Mouse (Mus musculus) intestine, embryonic 15.5 days (tissue): Measurements from ENCODE around the gene Umodl1. TPM values are rescaled to one million over a fixed set of nuclear protein-coding genes. Genes with fewer than 3 reads are reported as not detected.

ENCODE experiments used
- ATAC-seq: fragments of 200-750 bp; cut with Nextera tagmentation; 2 replicates; pipeline ENCODE4 v1.8.0; 2017; ENCODE audit warnings: moderate TSS enrichment, moderate library complexity
- H3K27ac ChIP-seq: fragments of 300-500 bp; sonication (generic); 2 replicates; pipeline ENCODE4 v1.5.1; 2015; ENCODE audit warnings: mild to moderate bottlenecking, inconsistent platforms
- H3K27me3 ChIP-seq: fragments of 300-500 bp; sonication (generic); replicated peaks from 2 replicates; pipeline ENCODE4 v1.6.1; 2015; ENCODE audit warnings: inconsistent platforms
- H3K36me3 ChIP-seq: fragments of 300-500 bp; sonication (generic); 2 replicates; pipeline ENCODE4 v1.6.1; 2015; ENCODE audit warnings: inconsistent platforms
- H3K4me1 ChIP-seq: fragments of 300-500 bp; sonication (generic); replicated peaks from 2 replicates; pipeline ENCODE4 v1.6.1; 2015; ENCODE audit warnings: inconsistent platforms
- H3K4me2 ChIP-seq: fragments of 300-500 bp; sonication (generic); replicated peaks from 2 replicates; pipeline ENCODE4 v1.6.1; 2015; ENCODE audit warnings: mild to moderate bottlenecking, inconsistent platforms
- H3K4me3 ChIP-seq: fragments of 300-500 bp; sonication (generic); replicated peaks from 2 replicates; pipeline ENCODE4 v1.5.1; 2015; ENCODE audit warnings: inconsistent platforms
- H3K9ac ChIP-seq: fragments of 300-500 bp; sonication (generic); 2 replicates; pipeline ENCODE4 v1.6.1; 2015; ENCODE audit warnings: inconsistent platforms
- H3K9me3 ChIP-seq: fragments of 300-500 bp; sonication (generic); 2 replicates; pipeline ENCODE4 v1.6.1; 2016; ENCODE audit warnings: inconsistent platforms
- WGBS: fragments of 180-500 bp; shearing (Covaris S2); methylation state at CpG from one replicate; pipeline ENCODE4 v1.1.7; 2015; 5-methylcytosine and 5-hydroxymethylcytosine counted together
- polyA plus RNA-seq: library from polyadenylated mRNA; unstranded; fragments of >200 nt; fragmentation: Nextera tagmentation; extraction: Ambion mirVana; gene quantifications from 2 replicates; pipeline ENCODE4 v1.2.1, GENCODE M21; 2015

The Umodl1 gene
- polyA plus RNA-seq, 1 experiment from 2014 or later = 0.06 TPM

- Histone ChIP-seq H3K27me3 (peaks cover 23% of the 10 kb centered on the region), H3K36me3 (no peaks in the 10 kb centered on the region), H3K9ac (peak within 1 kb of the TSS; percentile 43), H3K27ac (peak within 1 kb of the TSS; percentile 32), H3K4me3 (peak within 1 kb of the TSS; percentile 50), H3K9me3 (no peaks in the 10 kb centered on the region), H3K4me1 (peaks cover 21% of the 10 kb centered on the region), H3K4me2 (peak within 1 kb of the TSS; percentile 90)
- 2% methylated on average over 49 of the region's 49 CpGs for WGBS
- ATAC-seq = peak; percentile 85
Observed at GRCm38 (mm10) chr17:31057151-31057890, 102.9 kb downstream of the Umodl1 start, which contains the start of gene Abcg1. Abcg1 (plus strand) TSS chr17:31057675.

DNA sequence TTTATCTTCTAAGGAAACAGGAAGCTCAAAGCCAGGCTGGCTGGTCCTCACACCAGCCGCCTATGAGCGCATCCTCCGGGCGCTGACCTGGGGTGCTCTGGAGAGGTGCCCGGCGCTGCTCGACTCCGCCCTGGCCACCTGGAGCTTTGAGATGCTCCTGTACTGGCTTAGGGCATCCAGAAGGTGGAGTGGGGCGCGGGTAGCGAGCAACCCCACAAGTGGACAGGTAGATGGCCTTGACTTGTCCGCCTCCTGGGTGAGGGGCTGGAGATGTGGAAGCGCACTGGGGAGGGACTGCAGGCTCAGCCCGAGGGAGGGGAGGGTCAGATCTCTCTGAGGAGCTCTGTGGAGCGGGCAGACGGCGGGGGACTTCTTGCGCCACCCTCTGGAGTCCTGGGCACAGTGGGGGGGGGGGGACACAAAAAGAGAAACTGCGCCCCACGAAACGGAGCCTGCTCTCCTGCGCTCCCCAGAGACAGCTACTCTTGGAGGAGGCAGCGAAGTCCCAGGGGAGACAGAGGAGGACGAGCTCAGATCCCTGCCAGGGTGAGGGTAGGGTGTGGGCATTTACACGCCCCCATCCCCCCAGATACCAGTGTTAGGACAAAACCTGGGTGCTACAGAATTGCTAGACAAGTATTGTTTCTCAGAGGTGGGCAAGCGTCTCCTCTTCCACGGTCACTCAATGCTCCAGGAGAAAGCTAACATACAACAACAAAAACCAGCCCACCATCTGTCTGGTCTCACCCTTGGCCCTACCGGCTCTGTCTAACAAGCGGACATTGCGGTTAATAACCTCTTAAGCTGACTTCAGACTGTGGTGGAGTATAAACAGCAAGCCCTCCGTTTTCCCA is 103.7 kb downstream of the Umodl1 start:
- no peaks in the 10 kb centered on the region for H3K9me3 ChIP-seq
- H3K4me2 ChIP-seq = peak overlapping the region; percentile 90

DNA sequence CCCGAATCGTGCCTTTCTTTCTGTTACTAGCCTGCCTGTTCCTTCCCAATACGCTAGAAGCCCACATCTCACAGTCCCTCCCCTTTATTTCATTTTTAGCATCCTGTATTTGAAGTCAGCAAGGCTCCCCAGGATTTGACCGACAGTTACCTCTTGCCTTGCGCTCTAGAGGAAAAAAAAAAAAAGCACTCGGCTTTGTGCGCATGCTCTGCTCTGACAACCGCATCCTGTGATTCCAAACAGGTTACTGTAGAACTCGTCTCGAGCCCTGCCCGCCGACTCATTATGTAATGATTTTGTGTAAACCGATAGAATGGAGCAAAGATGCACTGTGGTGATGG is 104.3 kb downstream of the Umodl1 start:
- H3K4me2 ChIP-seq = peak overlapping the region; percentile 90
- H3K27ac ChIP-seq = peak overlapping the region; percentile 32; the same call in 1 of the 2 replicates
- peak overlapping the region; percentile 50 for H3K4me3 ChIP-seq
- no peaks in the 10 kb centered on the region for H3K9me3 ChIP-seq
- no peak for ATAC-seq
- peaks cover 21% of the 10 kb centered on the region for H3K4me1 ChIP-seq
- H3K9ac ChIP-seq = peak overlapping the region; percentile 31; the same call in 1 of the 2 replicates
- peaks cover 23% of the 10 kb centered on the region for H3K27me3 ChIP-seq
- H3K36me3 ChIP-seq = no peaks in the 10 kb centered on the region
- 2% methylated on average over 13 of the region's 13 CpGs for WGBS

More for the DNA sequence above, 103.7 kb downstream of the Umodl1 start:
- Histone ChIP-seq H3K4me1 (peaks cover 21% of the 10 kb centered on the region), H3K27ac (peak overlapping the region; percentile 32), H3K4me3 (peak overlapping the region; percentile 50), H3K36me3 (no peaks in the 10 kb centered on the region), H3K9ac (peak overlapping the region; percentile 43), H3K27me3 (peaks cover 23% of the 10 kb centered on the region)
- WGBS = 2% methylated on average over 31 of the region's 31 CpGs
- ATAC-seq = peak; percentile 56

- no peak overlapping the region for H3K4me3 ChIP-seq
- peaks cover 21% of the 10 kb centered on the region for H3K4me1 ChIP-seq
- H3K27me3 ChIP-seq = peaks cover 23% of the 10 kb centered on the region
- ATAC-seq = no peak
- H3K4me2 ChIP-seq = no peak overlapping the region
- H3K27ac ChIP-seq = no peak overlapping the region; the same call in 1 of the 2 replicates
- H3K9ac ChIP-seq = no peak overlapping the region
- no peaks in the 10 kb centered on the region for H3K9me3 ChIP-seq
- H3K36me3 ChIP-seq = no peaks in the 10 kb centered on the region
- 53% methylated on average over 4 of the region's 4 CpGs for WGBS
Observed at GRCm38 (mm10) chr17:31060196-31060587, 105.8 kb downstream of the Umodl1 start.

Other genes with a start within 250 kb of the Umodl1 start
- 0.32 and 0.44 TPM in 2 replicates for gene Glp1r, start 52.8 kb upstream of the Umodl1 start, polyA plus RNA-seq
- gene Abcg1, start 103.0 kb downstream of the Umodl1 start, polyA plus RNA-seq = 5.8 and 6.2 TPM in 2 replicates
- gene Tff3, start 175.0 kb downstream of the Umodl1 start, polyA plus RNA-seq = 710 and 905 TPM in 2 replicates
- 2.5 and 7.8 TPM in 2 replicates for gene Tff2, start 189.6 kb downstream of the Umodl1 start, polyA plus RNA-seq
- gene Tff1, start 210.6 kb downstream of the Umodl1 start, polyA plus RNA-seq = 5.2 and 5.8 TPM in 2 replicates
- gene Tmprss3, start 244.3 kb downstream of the Umodl1 start, polyA plus RNA-seq = 0.06 TPM in 1 of 2 replicates, not detected in the other